Mouse (Mus musculus) hindbrain, embryonic 11.5 days (tissue): ENCODE data around the gene C1qbp. TPM values are rescaled to one million over a fixed set of nuclear protein-coding genes. Genes with fewer than 3 reads are reported as not detected.

ENCODE experiments used
- ATAC-seq: fragments of 200-750 bp; cut with Nextera tagmentation; 2 replicates; pipeline ENCODE4 v1.8.0; 2017; ENCODE audit warnings: mild to moderate bottlenecking, moderate TSS enrichment, moderate library complexity; ENCODE audit not compliant: low FRiP score
- DNase-seq: peaks from one replicate; pipeline ENCODE4 v3.0.0-alpha.2; 2015; ENCODE audit warnings: low spot score
- H3K27ac ChIP-seq: fragments of 300-500 bp; sonication (generic); 2 replicates; pipeline ENCODE4 v1.5.1; 2014; ENCODE audit warnings: mild to moderate bottlenecking, low read depth, low read length
- H3K27me3 ChIP-seq: fragments of 300-500 bp; sonication (generic); 2 replicates; pipeline ENCODE4 v1.6.1; 2014; ENCODE audit warnings: mild to moderate bottlenecking, low read length, moderate library complexity, mixed read lengths; ENCODE audit not compliant: control insufficient read depth, insufficient read depth
- H3K36me3 ChIP-seq: fragments of 300-500 bp; sonication (generic); 2 replicates; pipeline ENCODE4 v1.6.1; 2014; ENCODE audit warnings: mild to moderate bottlenecking, low read length, moderate library complexity, mixed read lengths; ENCODE audit not compliant: control insufficient read depth, insufficient read depth
- H3K4me1 ChIP-seq: fragments of 300-500 bp; sonication (generic); replicated peaks from 2 replicates; pipeline ENCODE4 v1.6.1; 2014; ENCODE audit warnings: low read length, mixed read lengths; ENCODE audit not compliant: control insufficient read depth, insufficient read depth
- H3K4me2 ChIP-seq: fragments of 300-500 bp; sonication (generic); replicated peaks from 2 replicates; pipeline ENCODE4 v1.6.1; 2014; ENCODE audit warnings: mild to moderate bottlenecking, low read depth, low read length
- H3K4me3 ChIP-seq: fragments of 300-500 bp; sonication (generic); 2 replicates; pipeline ENCODE4 v1.5.1; 2014; ENCODE audit warnings: low read depth, low read length
- H3K9ac ChIP-seq: fragments of 300-500 bp; sonication (generic); 2 replicates; pipeline ENCODE4 v1.6.1; 2014; ENCODE audit warnings: low read depth, low read length
- H3K9me3 ChIP-seq: fragments of 300-500 bp; sonication (generic); 2 replicates; pipeline ENCODE4 v1.6.1; 2016; ENCODE audit warnings: low read length; ENCODE audit not compliant: control insufficient read depth
- WGBS: fragments of 180-500 bp; shearing (Covaris S2); extraction: QIAGEN DNeasy Blood & Tissue Kit; methylation state at CpG from one replicate; pipeline ENCODE4 v1.1.7; 2014; 5-methylcytosine and 5-hydroxymethylcytosine counted together
- polyA plus RNA-seq: library from polyadenylated mRNA; unstranded; fragments of >200 nt; fragmentation: Nextera tagmentation; extraction: Ambion mirVana; gene quantifications from 2 replicates; pipeline ENCODE4 v1.2.1, GENCODE M21; 2014

Gene C1qbp
- 220 and 232 TPM in 2 replicates for polyA plus RNA-seq

DNA sequence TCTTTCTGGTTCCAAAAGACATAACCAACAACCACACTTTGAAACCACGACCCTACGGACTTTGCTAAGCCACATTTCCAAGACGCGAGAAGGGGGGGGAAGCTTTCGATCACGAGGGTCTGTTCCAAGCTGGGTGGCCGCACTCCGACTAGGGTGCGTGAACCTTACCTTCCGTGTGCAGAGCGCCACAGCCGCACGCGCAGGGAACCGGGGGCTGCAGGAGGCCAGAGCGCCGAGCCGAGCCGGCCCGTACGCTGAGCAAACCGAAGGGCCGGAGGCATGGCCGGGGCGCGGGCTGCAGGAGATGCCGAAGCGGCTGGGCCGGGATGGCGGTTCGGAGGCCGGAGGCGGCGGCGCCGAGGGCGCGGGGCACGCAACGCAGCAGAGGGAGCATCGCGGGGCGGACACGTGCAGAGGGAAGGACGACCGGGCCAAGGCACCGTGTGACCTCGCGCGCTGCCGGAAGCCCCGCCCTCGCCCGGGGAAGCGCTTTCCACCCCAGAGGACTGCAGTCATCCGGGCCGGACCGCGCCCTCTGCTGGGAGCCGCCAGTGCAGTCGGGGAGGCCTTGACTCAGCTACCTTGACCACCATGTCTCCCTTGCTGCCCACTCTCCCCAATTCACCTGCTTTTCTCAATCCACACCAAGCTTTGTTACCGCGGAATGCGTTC lies at the start of gene C1qbp:
C1qbp (minus strand) TSS at position 470 of the 672 bp plus-strand sequence.
- DNase-seq (peak; percentile 95), ATAC-seq (peak; percentile 96)
- H3K4me3 ChIP-seq = peak within 1 kb of the TSS; percentile 71
- no peaks in the 10 kb centered on the region for H3K27me3 ChIP-seq
- WGBS = under 1% methylated on average over 56 of the region's 64 CpGs
- 0 out of 2 replicates have a peak within 1 kb of the TSS, but pooled peaks have one; percentile 3 for H3K27ac ChIP-seq
- no peaks in the 10 kb centered on the region for H3K9me3 ChIP-seq
- peak within 1 kb of the TSS; percentile 68 for H3K9ac ChIP-seq
- no peaks in the 10 kb centered on the region; the same call in 1 of the 2 replicates for H3K4me1 ChIP-seq
- peak within 1 kb of the TSS; percentile 63 for H3K4me2 ChIP-seq
- H3K36me3 ChIP-seq = peaks cover 14% of the 10 kb centered on the region

DNA sequence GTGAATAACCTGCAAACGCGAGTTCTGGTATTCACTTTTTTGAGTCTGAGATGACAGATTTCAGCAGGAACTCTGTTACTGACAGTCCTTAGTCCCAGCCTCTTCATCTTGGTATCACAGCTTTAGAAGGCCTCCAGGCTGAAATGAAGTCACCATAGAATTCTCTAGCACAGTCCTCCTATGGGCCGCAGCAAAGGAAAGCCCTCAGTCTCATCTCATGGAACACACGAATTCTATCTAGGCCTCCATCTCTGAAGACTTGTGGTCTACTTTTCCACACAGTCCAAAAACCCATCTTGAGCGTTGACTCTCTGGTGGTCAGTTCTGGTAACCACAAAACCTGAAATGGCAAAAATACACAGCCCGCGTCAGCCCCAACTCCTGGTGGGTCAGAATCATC lies 49.2 kb upstream of the C1qbp start:
- Histone ChIP-seq H3K27ac (peak overlapping the region; percentile 92), H3K36me3 (0 out of 2 replicates have a peak, but pooled peaks cover 3% of the 10 kb centered on the region), H3K27me3 (no peaks in the 10 kb centered on the region), H3K9ac (peak overlapping the region; percentile 90), H3K4me3 (peak overlapping the region; percentile 71), H3K4me1 (peaks cover 3% of the 10 kb centered on the region; the same call in 1 of the 2 replicates), H3K9me3 (no peaks in the 10 kb centered on the region), H3K4me2 (peak overlapping the region; percentile 79)
- 66% methylated on average over 7 of the region's 7 CpGs for WGBS
- DNase-seq (no peak), ATAC-seq (0 out of 2 replicates have a peak, but pooled peaks have one; percentile 1)

DNA sequence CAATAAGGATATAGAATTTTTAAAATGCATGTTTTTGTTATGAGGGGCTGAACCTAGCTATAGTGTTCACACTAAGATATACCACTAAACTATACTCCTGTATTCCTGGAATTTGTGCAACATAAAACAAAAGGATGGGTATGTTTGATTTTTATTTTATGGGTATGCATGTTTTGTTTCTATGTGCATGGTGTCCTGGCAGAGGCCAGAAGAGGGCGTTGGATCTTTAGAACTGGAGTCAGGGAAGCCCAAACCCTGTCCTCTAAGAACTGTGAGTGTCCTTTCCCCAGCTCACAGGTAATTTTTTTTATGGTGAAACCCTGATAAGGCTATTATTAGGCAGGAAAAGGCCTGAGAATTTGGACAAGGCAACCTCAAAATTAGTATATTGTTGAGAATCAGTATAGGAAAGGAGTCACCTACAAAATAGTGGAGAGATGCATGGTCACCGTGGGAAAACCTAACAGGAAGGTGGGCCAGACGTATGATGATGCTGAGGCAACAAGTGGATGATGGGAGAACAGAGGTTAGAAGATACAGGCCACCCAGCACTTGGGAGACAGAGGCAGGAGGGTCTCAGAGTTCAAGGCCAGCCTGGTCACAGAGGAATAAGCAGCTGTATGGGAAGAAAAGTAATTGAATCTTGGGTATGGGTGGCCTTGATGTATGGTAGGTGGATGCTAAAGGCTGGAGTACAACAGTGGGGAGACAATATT lies 46.7 kb upstream of the C1qbp start:
- 0 out of 2 replicates have a peak, but pooled peaks cover 5% of the 10 kb centered on the region for H3K36me3 ChIP-seq
- WGBS = 78% methylated on average over 3 of the region's 3 CpGs

DNA sequence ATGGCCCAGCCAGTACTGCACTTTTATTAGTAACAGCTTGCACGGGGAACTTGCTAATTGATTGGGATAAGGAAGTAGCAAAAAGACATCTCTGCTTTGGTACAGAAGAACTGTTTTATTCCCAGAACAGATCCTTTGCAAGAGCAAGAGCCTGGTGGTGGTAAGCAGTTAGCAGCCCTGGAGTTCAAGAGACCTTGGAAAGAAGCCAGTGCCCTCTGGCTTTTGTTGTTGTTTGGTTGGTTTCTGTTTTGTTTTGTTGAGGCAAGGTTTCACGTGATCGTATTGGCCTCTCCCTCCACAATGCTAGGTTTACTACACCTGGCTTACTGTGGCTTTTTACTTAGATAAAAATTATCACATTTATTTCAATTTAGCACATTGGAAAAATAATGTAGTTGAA lies 45.5 kb upstream of the C1qbp start:
- Histone ChIP-seq H3K27me3 (no peaks in the 10 kb centered on the region), H3K9ac (no peak overlapping the region), H3K4me1 (peaks cover 3% of the 10 kb centered on the region; the same call in 1 of the 2 replicates), H3K36me3 (0 out of 2 replicates have a peak, but pooled peaks cover 5% of the 10 kb centered on the region), H3K9me3 (no peaks in the 10 kb centered on the region), H3K4me2 (no peak overlapping the region), H3K27ac (no peak overlapping the region), H3K4me3 (no peak overlapping the region)
- DNase-seq (no peak), ATAC-seq (no peak)
- 87% methylated on average over 3 of the region's 3 CpGs for WGBS

More for the DNA sequence above, 46.7 kb upstream of the C1qbp start:
- H3K4me1 ChIP-seq = peaks cover 3% of the 10 kb centered on the region; the same call in 1 of the 2 replicates
- DNase-seq (no peak), ATAC-seq (no peak)
- no peak overlapping the region for H3K9ac ChIP-seq
- no peaks in the 10 kb centered on the region for H3K27me3 ChIP-seq
- H3K27ac ChIP-seq = no peak overlapping the region
- H3K4me2 ChIP-seq = no peak overlapping the region
- no peaks in the 10 kb centered on the region for H3K9me3 ChIP-seq
- no peak overlapping the region for H3K4me3 ChIP-seq

DNA sequence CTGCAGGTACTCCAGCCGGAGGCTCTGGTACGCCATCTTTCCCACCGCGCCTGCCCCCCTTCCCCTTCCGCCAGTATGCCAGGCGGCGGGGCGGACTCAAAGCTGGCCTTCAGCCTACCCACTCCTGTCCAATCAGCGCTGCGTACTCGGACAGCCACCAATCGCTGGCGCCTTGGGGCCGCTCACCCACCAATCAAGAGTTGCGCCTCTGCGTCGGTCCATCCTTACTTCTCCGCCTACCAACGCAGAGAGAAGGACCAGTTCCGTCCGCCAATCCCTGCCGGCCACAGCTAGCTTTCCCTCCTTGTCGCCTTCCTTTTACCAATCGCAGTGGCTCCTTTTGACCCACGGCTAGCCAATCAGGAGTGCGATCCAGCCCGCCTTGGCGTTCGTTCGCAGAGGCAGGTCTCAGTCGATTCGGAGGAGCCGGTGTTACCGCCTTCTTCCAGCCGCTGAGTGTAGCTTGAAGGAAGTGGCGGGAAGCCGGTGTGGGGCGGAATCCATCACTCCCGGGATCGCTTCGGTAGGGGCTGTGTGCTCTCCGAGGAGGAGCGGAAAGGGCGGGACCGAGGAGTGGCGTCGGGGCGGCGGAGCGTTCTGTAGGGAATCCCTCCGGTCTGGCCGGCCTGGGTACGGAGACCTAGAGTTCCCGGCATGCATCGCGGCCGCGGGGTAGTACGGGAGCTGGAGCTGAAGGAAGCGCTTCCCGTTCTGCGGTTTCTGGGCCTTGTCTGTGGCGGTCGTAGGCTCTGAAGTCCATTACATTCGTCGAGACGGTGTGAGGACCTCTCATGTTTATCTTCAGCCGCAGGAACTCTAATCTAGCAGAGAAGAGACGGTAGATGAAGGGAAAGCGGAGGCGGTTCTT lies 36.6 kb upstream of the C1qbp start, which contains the start of the genes Mis12 and Derl2:
Mis12 (plus strand) TSS at position 411 of the 868 bp plus-strand sequence.
Derl2 (minus strand) TSS at position 641 of the 868 bp plus-strand sequence.
- no peaks in the 10 kb centered on the region for H3K36me3 ChIP-seq
- H3K27ac ChIP-seq = peak within 1 kb of the TSS; percentile 86
- peak within 1 kb of the TSS; percentile 84 for H3K4me2 ChIP-seq
- H3K9me3 ChIP-seq = no peaks in the 10 kb centered on the region
- peak; percentile 96 for DNase-seq
- ATAC-seq = peak; percentile 100
- under 1% methylated on average over 67 of the region's 71 CpGs for WGBS
- no peaks in the 10 kb centered on the region for H3K27me3 ChIP-seq
- peak within 1 kb of the TSS; percentile 85 for H3K9ac ChIP-seq
- peak within 1 kb of the TSS; percentile 85 for H3K4me3 ChIP-seq
- peaks cover 8% of the 10 kb centered on the region for H3K4me1 ChIP-seq

DNA sequence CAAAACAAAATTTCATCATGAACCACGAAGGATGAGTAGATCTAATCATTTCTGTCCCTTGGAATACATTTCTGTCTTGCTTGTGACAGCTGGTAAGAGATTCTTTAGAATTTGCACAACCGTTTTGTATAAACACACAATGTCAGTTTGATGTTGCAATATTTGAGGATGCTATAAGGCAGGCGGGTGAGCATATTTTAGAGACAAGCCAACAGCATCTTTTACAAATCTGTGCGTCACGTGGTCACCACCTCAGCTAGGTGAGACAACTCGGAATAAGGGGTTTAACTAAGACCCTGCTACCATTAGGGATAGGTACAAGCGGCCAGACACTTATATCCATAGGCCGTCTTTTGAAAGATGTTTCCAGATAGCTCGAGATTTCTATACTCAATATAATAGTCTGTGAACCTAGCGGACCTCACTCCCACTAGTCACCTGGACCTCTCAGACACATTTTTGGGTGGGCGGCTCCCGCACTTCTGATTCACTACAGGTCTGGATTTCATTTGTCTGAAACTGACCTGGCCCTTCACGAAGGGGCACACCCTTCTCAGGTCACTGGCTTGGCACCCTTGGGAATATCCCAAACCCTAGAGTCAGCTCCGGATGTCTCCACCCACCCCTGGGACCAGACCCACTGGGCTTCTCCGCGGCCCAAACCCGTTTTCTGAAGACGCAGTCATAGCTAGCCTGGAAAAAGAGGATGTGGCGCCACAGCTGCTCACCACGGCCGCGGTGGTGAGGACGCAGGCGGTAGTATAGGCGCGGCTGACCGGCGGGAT lies 35.8 kb upstream of the C1qbp start:
- Histone ChIP-seq H3K4me3 (peak overlapping the region; percentile 85), H3K4me1 (peaks cover 8% of the 10 kb centered on the region), H3K4me2 (peak overlapping the region; percentile 84), H3K27ac (peak overlapping the region; percentile 48; the same call in 1 of the 2 replicates), H3K36me3 (no peaks in the 10 kb centered on the region), H3K9me3 (no peaks in the 10 kb centered on the region), H3K9ac (peak overlapping the region; percentile 85), H3K27me3 (no peaks in the 10 kb centered on the region)
- ATAC-seq = no peak
- WGBS = 6% methylated on average over 28 of the region's 28 CpGs
- no peak for DNase-seq

DNA sequence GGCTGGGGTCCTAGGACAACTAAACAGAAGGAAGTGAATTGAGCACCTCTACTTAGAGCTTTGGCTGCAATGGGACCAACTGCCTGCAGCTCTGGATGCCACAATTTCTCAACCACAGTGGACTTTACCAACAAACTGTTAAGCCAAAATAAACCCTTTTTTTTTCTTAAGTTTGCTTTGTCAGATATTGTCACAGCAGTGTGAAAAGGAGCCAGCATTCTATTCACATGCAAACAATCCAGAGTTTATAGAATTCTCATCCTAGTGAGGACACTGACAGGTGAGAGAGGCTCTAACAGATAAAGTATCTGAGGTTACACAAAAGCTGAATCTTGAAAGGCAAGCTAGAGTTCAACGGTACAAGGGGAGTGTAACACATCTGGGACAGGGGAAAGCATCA lies 34.2 kb upstream of the C1qbp start:
- Histone ChIP-seq H3K4me2 (no peak overlapping the region), H3K9me3 (no peaks in the 10 kb centered on the region), H3K4me1 (peaks cover 8% of the 10 kb centered on the region), H3K36me3 (peaks cover 3% of the 10 kb centered on the region; the same call in 1 of the 2 replicates), H3K27ac (no peak overlapping the region), H3K4me3 (no peak overlapping the region), H3K9ac (no peak overlapping the region), H3K27me3 (no peaks in the 10 kb centered on the region)
- 91% methylated on average over 1 of the region's 1 CpGs for WGBS
- DNase-seq (no peak), ATAC-seq (no peak)
